Mouse (Mus musculus) A20 (cell line): ENCODE measurements around the gene Txnrd3.

Experiments
- DNase-seq: peaks from one replicate; pipeline ENCODE4 v3.0.0-alpha.2; 2011; ENCODE audit warnings: low read depth, low spot score

Txnrd3 gene

GRCm38 (mm10) chr6:89643798-89644270, at the start of gene Txnrd3:
Gene Txnrd3, plus strand, starts transcription at chr6:89643988.
- DNase-seq: peak; percentile 92

GRCm38 (mm10) chr6:89595018-89595776, 48.6 kb upstream of the Txnrd3 start, which contains the start of gene Chchd6:
Gene Chchd6, minus strand, starts transcription at chr6:89595652.
- peak; percentile 94 for DNase-seq

- DNase-seq: no peak
Measured at GRCm38 (mm10) chr6:89595777-89596146, 48.0 kb upstream of the Txnrd3 start.

DNA sequence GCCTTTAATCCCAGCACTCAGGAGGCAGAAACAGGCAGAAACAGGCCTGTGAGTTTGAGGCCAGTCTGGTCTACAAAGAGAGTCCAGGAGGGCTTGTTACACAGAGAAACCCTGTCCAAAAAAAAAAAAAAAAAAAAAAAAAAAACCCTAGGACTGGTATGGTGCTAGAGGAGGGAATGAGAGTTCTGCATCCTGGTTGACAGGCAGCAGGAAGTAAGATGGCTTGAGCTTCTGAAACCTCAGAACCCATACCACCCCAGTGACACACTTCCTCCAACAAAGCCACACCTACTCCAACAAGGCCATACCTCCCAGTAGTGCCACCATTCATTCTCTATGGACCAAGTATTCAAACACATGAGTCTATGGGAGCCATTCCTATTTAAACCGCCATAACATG, 47.3 kb upstream of the Txnrd3 start:
- DNase-seq: no peak

DNA sequence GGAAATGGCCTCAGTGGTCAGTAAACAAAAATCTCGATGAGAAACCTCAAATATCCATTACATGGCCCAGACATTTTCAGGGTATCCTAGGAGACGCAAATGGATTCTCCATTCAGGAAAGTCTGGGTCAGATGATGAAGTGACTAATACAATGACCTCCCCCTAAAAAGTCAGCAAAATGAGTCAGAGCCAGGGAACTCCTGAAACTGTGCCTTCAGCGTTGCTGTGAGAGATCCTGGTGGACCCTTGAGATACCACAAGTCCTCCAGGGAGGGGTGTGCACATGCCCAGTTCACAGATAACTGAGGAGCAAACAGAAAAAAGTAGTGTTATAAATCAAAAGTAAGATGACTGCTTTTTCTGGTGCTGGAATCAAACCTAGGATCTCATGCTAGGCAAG, 37.7 kb upstream of the Txnrd3 start:
- DNase-seq: no peak

GRCm38 (mm10) chr6:89607999-89608398, 35.8 kb upstream of the Txnrd3 start:
- peak; percentile 36 for DNase-seq

- DNase-seq: no peak
Measured at GRCm38 (mm10) chr6:89613336-89614106, 30.3 kb upstream of the Txnrd3 start.

DNA sequence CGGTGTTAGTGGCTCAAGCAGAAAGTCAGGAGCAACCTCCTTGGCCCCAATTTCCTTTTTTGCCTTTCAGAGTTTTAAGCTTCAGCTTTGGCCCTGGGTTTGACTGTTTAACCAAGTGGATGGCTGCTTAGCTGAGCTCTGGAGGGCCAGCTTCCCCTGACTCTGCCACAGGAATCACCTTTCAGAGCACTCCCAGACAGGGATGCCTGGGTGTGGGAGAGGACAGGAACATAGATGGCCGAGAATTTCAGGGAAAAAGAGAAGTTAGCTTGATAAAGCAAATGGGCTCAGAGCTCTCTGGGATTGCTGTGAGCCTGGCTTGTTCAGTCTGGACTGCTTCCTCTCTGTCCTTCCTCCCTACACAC, 29.7 kb upstream of the Txnrd3 start:
- DNase-seq: no peak

DNA sequence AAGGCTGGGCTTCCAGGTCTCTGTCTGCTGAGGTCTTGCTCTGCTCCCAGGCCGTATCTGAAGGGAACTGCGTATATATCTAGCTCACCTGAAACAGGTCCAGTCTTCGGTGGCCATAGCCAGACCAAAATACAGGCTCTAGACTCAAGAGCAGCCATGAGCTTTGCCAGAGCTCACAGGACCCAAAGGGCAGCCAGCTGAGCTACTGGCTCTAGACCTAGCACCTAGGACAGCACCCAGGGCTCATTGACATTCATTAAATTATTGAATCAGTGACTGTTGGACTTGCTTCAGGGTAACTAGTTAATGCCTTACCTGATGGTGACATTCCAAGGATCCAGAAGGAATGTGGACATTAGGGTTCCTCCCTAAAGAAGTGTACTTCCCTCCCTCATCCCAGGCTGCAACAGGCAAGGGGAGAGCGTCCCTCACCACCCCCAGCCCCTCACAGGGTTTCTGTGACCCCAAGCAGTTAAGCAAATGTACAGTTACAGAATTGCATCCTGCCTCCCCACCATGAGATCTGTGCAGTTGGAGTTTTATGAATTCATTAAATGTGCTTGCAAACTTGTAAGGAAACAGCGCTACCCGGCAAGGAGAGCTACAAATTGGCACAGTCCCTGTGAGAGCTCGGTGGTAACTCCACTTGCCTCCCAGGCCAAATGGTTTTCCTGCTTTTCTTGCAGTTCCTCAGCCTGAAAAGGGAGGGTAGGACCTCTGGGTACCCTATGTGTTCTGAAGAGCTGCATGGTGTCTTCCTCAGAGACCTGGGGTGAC, 29.0 kb upstream of the Txnrd3 start:
- DNase-seq: no peak

DNA sequence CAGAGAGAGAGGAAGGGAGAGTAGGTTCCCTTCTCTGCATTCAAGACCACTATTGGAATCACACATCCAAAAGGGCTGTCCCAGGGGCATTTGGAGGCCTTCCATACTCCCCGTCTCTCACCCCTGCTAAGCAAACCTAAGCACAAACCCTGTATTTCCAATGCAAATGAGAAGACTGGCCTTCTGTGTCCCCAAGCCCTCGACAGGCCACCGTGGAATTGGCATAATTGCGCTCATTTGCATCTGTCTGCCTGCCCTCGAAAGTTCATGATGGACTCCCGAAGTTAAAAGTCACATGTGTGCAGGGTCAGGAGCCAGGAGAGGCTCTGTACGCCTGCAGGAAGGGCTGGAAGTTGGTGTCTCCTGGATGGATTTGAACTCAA, 28.4 kb upstream of the Txnrd3 start:
- no peak for DNase-seq

DNA sequence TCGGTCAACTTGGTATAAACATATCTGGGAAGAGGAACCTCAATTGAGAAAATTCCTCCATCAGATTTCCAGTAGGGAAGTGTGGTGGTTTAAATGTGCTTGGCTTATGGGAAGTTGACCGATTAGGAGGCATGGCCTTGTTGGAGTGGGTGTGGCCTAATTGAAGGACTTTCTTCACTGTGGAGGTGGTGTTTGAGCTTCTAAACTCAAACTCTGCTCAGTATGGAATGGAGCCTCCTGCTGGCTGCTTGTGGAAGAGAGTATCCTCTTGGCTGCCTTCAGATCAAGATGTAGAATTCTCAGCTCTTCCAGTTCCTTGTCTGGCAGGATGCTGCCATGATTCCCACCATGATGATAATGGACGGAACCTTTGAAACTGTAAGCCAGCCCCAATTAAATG, 21.1 kb upstream of the Txnrd3 start:
- DNase-seq: peak; percentile 25

DNA sequence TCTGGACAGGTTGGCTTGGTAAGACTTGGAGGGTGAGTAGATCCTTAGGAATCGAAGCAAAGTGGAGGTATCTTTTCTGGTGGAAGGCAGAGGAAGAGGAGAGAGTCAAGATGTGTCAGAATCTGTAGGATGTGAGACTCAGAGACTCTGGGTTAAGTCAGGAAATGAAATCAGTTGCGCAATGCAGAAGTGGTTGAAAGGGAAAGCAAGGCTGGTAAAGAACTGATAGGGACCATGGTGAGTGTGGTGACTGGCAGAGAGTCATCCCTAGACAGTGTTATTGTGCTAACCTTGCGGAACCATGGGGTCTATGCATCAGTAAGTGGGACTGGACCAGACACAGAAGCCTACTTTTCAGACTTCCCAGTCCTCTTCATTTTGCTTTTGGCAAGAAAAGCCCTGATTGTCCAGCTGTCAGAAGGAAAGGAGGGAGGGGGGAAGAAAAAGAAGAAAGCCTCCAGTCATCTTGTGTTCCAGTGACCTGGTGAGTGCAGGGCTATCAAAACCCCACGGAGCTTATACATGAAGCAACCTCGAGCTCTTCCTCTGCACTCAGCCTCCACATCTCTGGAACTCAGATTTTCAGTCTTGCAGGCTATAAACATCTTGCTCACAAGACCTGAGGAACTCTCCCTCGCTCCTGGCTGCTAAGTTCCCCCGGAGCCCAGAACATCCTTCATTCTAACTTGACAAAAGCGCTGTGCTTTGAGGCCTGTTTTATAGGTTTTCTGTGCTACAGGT, 15.6 kb upstream of the Txnrd3 start:
- DNase-seq: no peak

DNA sequence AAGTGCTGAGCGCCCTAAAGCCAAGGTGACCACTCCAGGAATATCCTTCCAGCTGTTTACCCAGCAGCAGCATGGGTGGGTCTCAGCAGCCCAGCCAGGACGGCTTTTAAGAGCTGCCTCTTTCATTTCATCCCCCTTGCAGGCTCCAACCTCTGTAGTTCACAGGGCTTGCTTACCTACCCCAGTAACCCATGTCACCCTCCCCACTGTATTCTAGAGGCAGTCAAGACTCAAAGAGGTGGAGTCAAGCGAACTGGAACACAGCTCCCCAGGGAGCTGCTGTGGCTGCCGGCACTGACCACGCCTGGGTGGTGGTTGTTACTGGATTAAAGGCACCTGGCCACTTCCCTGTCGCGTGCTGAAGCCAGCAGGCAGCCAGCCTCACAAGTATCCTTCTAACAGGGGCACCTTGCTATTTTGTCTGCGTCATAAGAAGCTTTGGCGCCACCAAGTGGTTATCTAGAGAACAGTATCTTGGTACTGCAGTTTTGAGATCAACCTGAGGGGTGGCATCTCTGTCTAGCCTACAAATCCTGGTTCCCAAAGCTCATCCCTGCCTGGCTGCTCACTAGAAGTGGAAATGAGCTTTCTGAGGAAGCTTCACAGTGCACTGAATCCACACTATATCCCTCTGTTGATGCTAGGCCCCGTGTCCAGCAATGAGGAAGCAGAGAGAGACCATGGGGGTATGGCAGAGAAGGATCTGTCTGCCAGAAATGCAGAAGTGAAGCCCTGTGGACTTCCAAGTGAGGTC, 11.8 kb upstream of the Txnrd3 start:
- peak; percentile 86 for DNase-seq

DNA sequence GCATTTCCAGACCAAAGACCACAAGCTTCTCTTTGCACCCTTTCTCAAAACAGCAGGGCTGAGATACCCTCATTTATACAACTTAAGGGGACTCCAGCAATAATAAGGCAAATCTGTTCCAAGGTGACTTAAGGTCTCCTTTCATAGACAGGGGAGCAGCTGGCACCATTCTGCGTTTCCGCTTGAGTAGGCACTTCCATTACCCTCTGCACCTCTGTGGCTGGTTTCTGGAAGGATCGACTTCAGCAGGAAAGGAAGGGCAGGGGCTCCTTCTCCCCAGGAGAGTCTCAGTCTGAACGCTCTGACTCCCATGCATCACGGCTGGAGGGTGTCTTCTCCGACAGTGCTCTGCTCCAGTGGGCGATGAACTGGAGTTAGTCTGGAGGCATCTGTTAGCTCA, 10.7 kb upstream of the Txnrd3 start:
- no peak for DNase-seq

- no peak for DNase-seq
Measured at GRCm38 (mm10) chr6:89634400-89634799, 9.4 kb upstream of the Txnrd3 start.

- no peak for DNase-seq
Measured at GRCm38 (mm10) chr6:89637977-89638376, 5.8 kb upstream of the Txnrd3 start.

DNA sequence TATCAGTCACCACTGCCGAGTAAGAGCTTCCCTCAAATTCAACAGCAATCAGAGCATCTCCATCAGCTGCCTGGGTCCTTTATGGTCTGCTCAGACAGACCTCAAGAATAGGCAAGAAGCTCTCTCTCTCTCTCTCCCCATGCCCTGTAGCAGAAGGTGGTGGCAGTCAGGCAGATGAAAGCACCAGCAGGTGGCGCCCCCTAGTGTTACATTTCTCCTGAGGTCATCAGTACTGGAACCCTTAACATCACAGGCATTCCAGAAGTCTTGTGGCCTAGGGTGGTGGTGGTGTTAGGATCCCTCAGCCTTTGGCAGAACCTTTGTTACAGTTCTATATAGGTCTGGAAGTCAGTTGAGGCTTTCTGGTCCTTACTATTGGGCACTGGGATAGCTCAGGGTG, 4.8 kb upstream of the Txnrd3 start:
- DNase-seq: peak; percentile 65

- peak; percentile 97 for DNase-seq
Measured at GRCm38 (mm10) chr6:89644271-89645075, 685 bp downstream of the Txnrd3 start.

DNA sequence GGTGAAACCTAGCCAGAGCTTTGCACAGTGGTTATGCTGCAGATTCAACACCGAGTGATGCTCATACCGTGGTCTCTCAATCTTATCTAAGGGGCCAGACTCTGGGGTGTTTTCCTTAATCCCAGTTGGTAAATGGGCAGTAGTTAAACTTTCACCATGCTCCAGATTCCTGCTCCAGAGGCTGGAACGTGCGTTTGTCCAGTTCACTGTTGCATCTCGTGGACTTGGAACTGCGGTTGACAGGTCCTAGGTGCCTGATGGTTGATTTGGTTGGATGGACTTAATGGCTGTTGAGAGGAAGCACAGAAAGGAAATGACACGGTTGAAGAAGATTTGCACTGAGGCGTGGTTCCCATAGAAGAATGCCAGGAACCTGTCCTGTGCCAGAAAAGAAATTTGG, 6.1 kb downstream of the Txnrd3 start:
- no peak for DNase-seq

DNA sequence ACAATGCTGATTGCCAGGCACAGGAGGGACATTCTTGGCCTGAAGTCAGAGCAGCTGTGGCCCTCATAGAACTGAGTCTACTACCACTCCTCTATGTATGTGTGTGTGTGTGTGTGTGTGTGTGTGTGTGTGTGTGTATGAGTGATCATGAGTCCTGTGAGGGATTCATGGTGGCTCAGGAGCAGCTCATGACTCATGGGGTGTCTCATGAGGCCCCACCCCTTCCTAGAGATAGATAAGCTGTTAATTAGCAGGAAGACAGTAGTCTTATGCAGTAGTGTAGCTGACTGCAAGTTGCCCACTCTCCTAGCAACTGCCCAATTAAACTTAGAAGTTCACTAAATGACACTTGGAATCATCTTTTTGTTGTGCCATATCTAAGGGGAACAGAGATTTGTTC, 8.0 kb downstream of the Txnrd3 start:
- DNase-seq: no peak
